Mouse (Mus musculus): ENCODE results near the gene Sipa1l1.

Sipa1l1 gene

GRCm38 (mm10) chr12:82293545-82294247 is 124.6 kb downstream of the Sipa1l1 start:
- no peak for DNase-seq (ENCODE audit: inconsistent age in 2 of 2, low spot score in 1 of 2)

- DNase-seq (ENCODE audit: inconsistent age in 2 of 2, low spot score in 1 of 2) = no peak
Observed at GRCm38 (mm10) chr12:82294906-82295887, 126.1 kb downstream of the Sipa1l1 start.

GRCm38 (mm10) chr12:82296276-82296675 is 127.2 kb downstream of the Sipa1l1 start:
- DNase-seq (ENCODE audit: inconsistent age in 2 of 2, low spot score in 1 of 2) = no peak

- DNase-seq (ENCODE audit: inconsistent age in 2 of 2, low spot score in 1 of 2) = no peak
Observed at GRCm38 (mm10) chr12:82297196-82297595, 128.1 kb downstream of the Sipa1l1 start.

- DNase-seq (ENCODE audit: inconsistent age in 2 of 2, low spot score in 1 of 2) = no peak
Observed at GRCm38 (mm10) chr12:82298662-82299460, 129.7 kb downstream of the Sipa1l1 start.

GRCm38 (mm10) chr12:82304140-82304539 is 135.0 kb downstream of the Sipa1l1 start:
- no peak for DNase-seq (ENCODE audit: inconsistent age in 2 of 2, low spot score in 1 of 2)

GRCm38 (mm10) chr12:82306035-82306434 is 136.9 kb downstream of the Sipa1l1 start:
- no peak for DNase-seq (ENCODE audit: inconsistent age in 2 of 2, low spot score in 1 of 2)

GRCm38 (mm10) chr12:82311593-82311992 is 142.5 kb downstream of the Sipa1l1 start:
- DNase-seq (ENCODE audit: inconsistent age in 2 of 2, low spot score in 1 of 2) = no peak

GRCm38 (mm10) chr12:82312091-82312820 is 143.1 kb downstream of the Sipa1l1 start:
- peak in 1 of 2 experiments; percentile 43 for DNase-seq (ENCODE audit: inconsistent age in 2 of 2, low spot score in 1 of 2)

GRCm38 (mm10) chr12:82313091-82313490 is 144.0 kb downstream of the Sipa1l1 start:
- peak in 1 of 2 experiments; percentile 40 for DNase-seq (ENCODE audit: inconsistent age in 2 of 2, low spot score in 1 of 2)

- peak in 1 of 2 experiments; percentile 31 for DNase-seq (ENCODE audit: inconsistent age in 2 of 2, low spot score in 1 of 2)
Observed at GRCm38 (mm10) chr12:82319436-82320131, 150.5 kb downstream of the Sipa1l1 start.

GRCm38 (mm10) chr12:82320204-82320603 is 151.1 kb downstream of the Sipa1l1 start:
- no peak for DNase-seq (ENCODE audit: inconsistent age in 2 of 2, low spot score in 1 of 2)

- no peak for DNase-seq (ENCODE audit: inconsistent age in 2 of 2, low spot score in 1 of 2)
Observed at GRCm38 (mm10) chr12:82321397-82321796, 152.3 kb downstream of the Sipa1l1 start.

GRCm38 (mm10) chr12:82321855-82322254 is 152.7 kb downstream of the Sipa1l1 start:
- no peak for DNase-seq (ENCODE audit: inconsistent age in 2 of 2, low spot score in 1 of 2)

- DNase-seq (ENCODE audit: inconsistent age in 2 of 2, low spot score in 1 of 2) = no peak
Observed at GRCm38 (mm10) chr12:82322759-82323451, 153.8 kb downstream of the Sipa1l1 start.

- no peak for DNase-seq (ENCODE audit: inconsistent age in 2 of 2, low spot score in 1 of 2)
Observed at GRCm38 (mm10) chr12:82324621-82325020, 155.5 kb downstream of the Sipa1l1 start.

- DNase-seq (ENCODE audit: inconsistent age in 2 of 2, low spot score in 1 of 2) = no peak
Observed at GRCm38 (mm10) chr12:82325502-82325901, 156.4 kb downstream of the Sipa1l1 start.

- DNase-seq (ENCODE audit: inconsistent age in 2 of 2, low spot score in 1 of 2) = no peak
Observed at GRCm38 (mm10) chr12:82326438-82326837, 157.3 kb downstream of the Sipa1l1 start.

- DNase-seq (ENCODE audit: inconsistent age in 2 of 2, low spot score in 1 of 2) = peak in 1 of 2 experiments; percentile 59
Observed at GRCm38 (mm10) chr12:82328112-82328511, 159.0 kb downstream of the Sipa1l1 start.

Measured in adrenal gland, adult (tissue).